Mouse (Mus musculus): ENCODE measurements around the gene Ppfibp2. TPM values are rescaled to one million over a fixed set of nuclear protein-coding genes. Genes with fewer than 3 reads are reported as not detected.

Ppfibp2 gene
- polyA plus RNA-seq, 1 experiment from 2014 or later = 15.9 TPM

DNA sequence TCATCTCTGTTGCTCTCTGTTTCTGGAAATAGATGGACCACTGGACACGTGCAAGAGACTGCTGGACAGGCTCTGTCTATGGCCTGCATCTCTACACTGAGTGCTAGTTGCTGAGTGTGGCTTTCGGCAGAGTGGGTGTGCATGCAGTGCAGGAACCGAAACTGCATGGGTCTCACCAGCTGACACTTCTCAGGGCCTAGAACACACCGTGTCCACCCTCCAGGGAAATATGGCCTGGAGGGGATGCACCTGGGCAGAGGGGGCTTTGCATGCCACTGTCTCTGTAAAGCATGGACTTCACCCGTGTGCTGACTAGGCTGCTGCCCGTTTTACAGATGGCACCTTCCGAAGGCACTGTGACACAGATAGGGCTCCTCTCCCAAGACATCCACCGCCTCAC lies 151.0 kb downstream of the Ppfibp2 start:
- WGBS = 90% methylated on average over 8 of the region's 8 CpGs
- Histone ChIP-seq H3K4me2 (replicated peaks) (no peak overlapping the region), H3K9me3 (no peaks in the 10 kb centered on the region), H3K4me1 (no peaks in the 10 kb centered on the region), H3K4me3 (no peak overlapping the region), H3K9ac (no peak overlapping the region), H3K27me3 (no peaks in the 10 kb centered on the region), H3K27ac (no peak overlapping the region), H3K36me3 (peaks cover 38% of the 10 kb centered on the region)
- no peak for ATAC-seq (ENCODE audit: insufficient number of reproducible peaks, insufficient read depth, low FRiP score, low TSS enrichment)

GRCm38 (mm10) chr7:107747476-107747875 lies 152.5 kb downstream of the Ppfibp2 start:
- peaks cover 35% of the 10 kb centered on the region for H3K36me3 ChIP-seq
- no peaks in the 10 kb centered on the region for H3K4me1 ChIP-seq
- no peak overlapping the region for H3K9ac ChIP-seq
- no peak overlapping the region for H3K4me3 ChIP-seq
- ATAC-seq (ENCODE audit: insufficient number of reproducible peaks, insufficient read depth, low FRiP score, low TSS enrichment) = no peak
- 88% methylated on average over 9 of the region's 9 CpGs for WGBS
- H3K9me3 ChIP-seq = no peaks in the 10 kb centered on the region
- H3K4me2 ChIP-seq (replicated peaks) = no peak overlapping the region
- no peaks in the 10 kb centered on the region for H3K27me3 ChIP-seq
- no peak overlapping the region for H3K27ac ChIP-seq

DNA sequence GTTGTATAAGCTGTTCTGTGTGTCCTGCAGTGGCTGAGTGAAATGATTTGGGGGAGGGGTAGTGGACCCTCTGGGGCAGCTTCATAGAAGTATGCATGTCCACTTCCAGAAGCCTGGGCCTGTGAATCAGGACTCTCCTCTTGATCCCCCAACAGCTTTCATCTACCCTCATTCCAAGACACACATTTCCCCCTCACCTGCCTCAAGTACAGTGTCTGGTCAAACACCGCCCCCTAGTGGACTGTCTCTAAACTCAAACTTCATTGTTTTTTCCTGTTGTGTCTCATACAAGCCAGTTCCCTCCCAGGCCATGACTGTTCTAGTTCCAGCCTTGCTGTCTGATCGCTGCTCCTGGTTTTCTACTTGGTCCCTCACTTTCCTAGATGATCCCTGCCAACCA lies 152.9 kb downstream of the Ppfibp2 start:
- no peak for ATAC-seq (ENCODE audit: insufficient number of reproducible peaks, insufficient read depth, low FRiP score, low TSS enrichment)
- 15% methylated on average over 2 of the region's 2 CpGs for WGBS

GRCm38 (mm10) chr7:107749270-107749669 lies 154.3 kb downstream of the Ppfibp2 start:
- H3K9ac ChIP-seq = no peak overlapping the region
- no peak overlapping the region for H3K27ac ChIP-seq
- H3K36me3 ChIP-seq = peaks cover 20% of the 10 kb centered on the region
- H3K27me3 ChIP-seq = no peaks in the 10 kb centered on the region
- no peaks in the 10 kb centered on the region for H3K9me3 ChIP-seq
- WGBS = 4% methylated on average over 3 of the region's 3 CpGs
- no peaks in the 10 kb centered on the region for H3K4me1 ChIP-seq
- no peak overlapping the region for H3K4me3 ChIP-seq
- no peak for ATAC-seq (ENCODE audit: insufficient number of reproducible peaks, insufficient read depth, low FRiP score, low TSS enrichment)
- H3K4me2 ChIP-seq (replicated peaks) = no peak overlapping the region

More for the DNA sequence above, 152.9 kb downstream of the Ppfibp2 start:
- Histone ChIP-seq H3K9ac (no peak overlapping the region), H3K27ac (no peak overlapping the region), H3K9me3 (no peaks in the 10 kb centered on the region), H3K36me3 (peaks cover 33% of the 10 kb centered on the region), H3K4me3 (no peak overlapping the region), H3K27me3 (no peaks in the 10 kb centered on the region), H3K4me1 (no peaks in the 10 kb centered on the region), H3K4me2 (replicated peaks) (no peak overlapping the region)

DNA sequence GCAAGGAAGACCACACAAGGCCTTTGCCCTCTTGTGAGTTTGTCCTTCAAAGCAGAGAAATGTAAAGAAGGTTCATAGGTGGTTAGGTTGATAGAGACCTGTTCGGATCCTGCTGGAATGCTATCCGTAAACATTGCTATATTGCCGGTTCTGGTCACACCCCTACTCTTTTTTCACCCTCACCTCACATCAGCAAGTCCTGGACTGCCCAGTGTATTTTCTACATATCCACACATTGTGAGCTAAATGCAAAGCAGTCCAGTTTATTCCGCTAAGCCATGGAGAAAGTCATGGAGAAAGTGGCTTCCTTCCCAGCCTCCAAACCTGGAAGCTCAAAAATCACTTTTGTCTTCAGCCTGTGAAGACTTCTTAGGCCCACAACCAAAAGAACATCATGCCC lies 154.7 kb downstream of the Ppfibp2 start:
- 90% methylated on average over 4 of the region's 4 CpGs for WGBS
- no peak for ATAC-seq (ENCODE audit: insufficient number of reproducible peaks, insufficient read depth, low FRiP score, low TSS enrichment)
- Histone ChIP-seq H3K4me2 (replicated peaks) (no peak overlapping the region), H3K4me1 (no peaks in the 10 kb centered on the region), H3K36me3 (peaks cover 17% of the 10 kb centered on the region; the same call in 1 of the 2 replicates), H3K27me3 (no peaks in the 10 kb centered on the region), H3K4me3 (no peak overlapping the region), H3K27ac (no peak overlapping the region), H3K9me3 (no peaks in the 10 kb centered on the region), H3K9ac (no peak overlapping the region)

DNA sequence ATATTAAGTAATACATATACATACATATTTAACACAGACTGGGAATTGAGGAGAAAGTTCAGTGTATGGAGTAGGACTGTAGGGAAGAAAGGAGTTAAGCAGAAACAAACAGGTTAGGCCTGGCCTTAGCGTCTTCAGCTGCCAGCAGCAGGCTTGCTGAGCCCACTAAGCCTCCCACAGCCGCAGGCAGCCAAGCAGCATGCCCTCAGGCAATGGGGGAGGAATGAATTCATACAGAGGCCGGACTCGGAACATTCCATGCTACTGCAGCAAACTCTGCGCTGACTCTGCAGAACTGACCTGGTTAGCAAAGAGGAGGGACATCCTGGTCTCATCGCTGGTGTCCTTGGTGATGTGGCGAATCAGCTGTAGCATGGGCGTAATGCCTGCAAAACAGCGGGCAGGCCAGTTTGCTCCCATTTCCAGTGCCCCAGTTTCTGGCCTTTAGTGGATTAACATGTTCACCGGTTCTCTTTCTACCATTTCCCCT lies 157.1 kb downstream of the Ppfibp2 start:
- no peak overlapping the region for H3K4me3 ChIP-seq
- ATAC-seq (ENCODE audit: insufficient number of reproducible peaks, insufficient read depth, low FRiP score, low TSS enrichment) = no peak
- no peak overlapping the region for H3K9ac ChIP-seq
- no peaks in the 10 kb centered on the region for H3K27me3 ChIP-seq
- no peaks in the 10 kb centered on the region for H3K4me1 ChIP-seq
- no peaks in the 10 kb centered on the region for H3K9me3 ChIP-seq
- H3K4me2 ChIP-seq (replicated peaks) = no peak overlapping the region
- no peak overlapping the region for H3K27ac ChIP-seq
- 69% methylated on average over 10 of the region's 10 CpGs for WGBS
- no peaks in the 10 kb centered on the region for H3K36me3 ChIP-seq

DNA sequence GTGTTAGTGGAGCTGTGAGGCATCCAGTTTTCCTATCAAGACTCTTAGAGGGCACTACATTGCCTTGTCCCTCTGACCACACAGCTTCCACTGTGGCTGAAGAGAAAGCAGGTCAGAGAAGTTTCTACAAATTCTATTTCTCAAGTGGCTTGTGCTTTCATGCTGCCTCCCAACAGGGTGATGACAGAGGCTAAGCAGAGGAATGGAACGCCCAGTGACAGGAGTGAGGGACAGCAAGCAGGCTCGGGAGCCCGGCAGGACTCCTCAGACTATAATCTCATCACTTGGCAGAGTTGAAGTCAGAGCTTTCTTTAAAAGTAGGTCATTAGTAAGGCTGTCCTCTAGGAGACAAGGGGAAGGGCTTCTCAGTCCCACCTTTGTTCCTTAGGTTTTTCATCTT lies 160.9 kb downstream of the Ppfibp2 start:
- Histone ChIP-seq H3K4me2 (replicated peaks) (no peak overlapping the region), H3K4me1 (peaks cover 6% of the 10 kb centered on the region; the same call in 1 of the 2 replicates), H3K9ac (no peak overlapping the region), H3K27ac (no peak overlapping the region), H3K4me3 (no peak overlapping the region), H3K9me3 (no peaks in the 10 kb centered on the region), H3K27me3 (0 out of 2 replicates have a peak, but pooled peaks cover 3% of the 10 kb centered on the region), H3K36me3 (no peaks in the 10 kb centered on the region)
- WGBS = 77% methylated on average over 3 of the region's 3 CpGs
- no peak for ATAC-seq (ENCODE audit: insufficient number of reproducible peaks, insufficient read depth, low FRiP score, low TSS enrichment)

- no peak overlapping the region for H3K9ac ChIP-seq
- H3K4me2 ChIP-seq (replicated peaks) = no peak overlapping the region
- H3K27ac ChIP-seq = no peak overlapping the region
- 89% methylated on average over 2 of the region's 2 CpGs for WGBS
- H3K4me3 ChIP-seq = no peak overlapping the region
- 0 out of 2 replicates have a peak, but pooled peaks cover 3% of the 10 kb centered on the region for H3K27me3 ChIP-seq
- no peaks in the 10 kb centered on the region for H3K36me3 ChIP-seq
- H3K9me3 ChIP-seq = no peaks in the 10 kb centered on the region
- ATAC-seq (ENCODE audit: insufficient number of reproducible peaks, insufficient read depth, low FRiP score, low TSS enrichment) = no peak
- peaks cover 6% of the 10 kb centered on the region; the same call in 1 of the 2 replicates for H3K4me1 ChIP-seq
These were observed 161.7 kb downstream of the Ppfibp2 start for GRCm38 (mm10) chr7:107756748-107757147.

DNA sequence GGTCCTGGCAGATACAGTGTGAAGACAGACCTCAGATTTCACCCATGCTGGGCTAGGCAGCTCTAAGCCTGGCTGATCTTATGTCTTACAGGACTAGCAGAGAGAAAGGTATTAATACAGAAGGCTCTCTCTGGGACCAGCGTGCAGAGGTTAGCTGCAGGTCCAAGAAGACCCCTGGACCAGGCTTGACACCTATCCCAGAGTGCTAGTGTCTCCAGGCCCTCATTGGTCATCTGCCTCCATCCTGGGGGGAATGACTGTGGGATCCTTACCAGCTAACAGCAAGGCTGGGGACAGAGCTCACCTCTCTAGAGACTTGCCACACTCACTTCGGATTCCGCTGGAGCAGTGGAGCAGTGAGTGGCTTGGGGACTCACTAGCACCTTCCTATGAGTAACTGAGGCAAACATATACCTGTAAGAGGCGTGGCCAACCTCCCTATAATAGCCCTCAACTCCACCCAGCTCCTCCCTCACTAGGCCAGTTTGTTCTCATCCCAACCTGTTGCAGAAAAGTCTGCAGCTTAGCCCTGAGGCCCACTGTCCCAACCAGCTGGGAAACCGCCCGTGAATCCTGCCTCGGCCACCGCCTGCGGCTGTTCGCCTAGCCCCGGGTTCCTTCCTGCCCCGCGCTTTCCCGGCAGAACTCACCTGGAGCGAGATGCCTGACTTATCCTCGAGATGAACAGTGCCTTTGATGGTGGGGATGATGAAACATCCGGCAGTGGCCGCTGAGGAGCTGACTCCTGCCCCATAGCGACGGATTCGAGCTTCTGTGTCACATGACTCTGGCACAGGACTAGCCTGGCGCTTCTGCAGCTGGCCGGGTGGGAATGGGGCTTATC lies 162.5 kb downstream of the Ppfibp2 start, which contains the start of gene Cyb5r2:
TSS of gene Cyb5r2 (minus strand) at position 725 of the 844 bp plus-strand sequence.
- H3K27ac ChIP-seq = no peak within 1 kb of the TSS
- H3K4me3 ChIP-seq = peak within 1 kb of the TSS; percentile 28
- 0 out of 2 replicates have a peak, but pooled peaks cover 3% of the 10 kb centered on the region for H3K27me3 ChIP-seq
- no peaks in the 10 kb centered on the region for H3K36me3 ChIP-seq
- peak within 1 kb of the TSS; percentile 55 for H3K4me2 ChIP-seq (replicated peaks)
- H3K4me1 ChIP-seq = peaks cover 6% of the 10 kb centered on the region; the same call in 1 of the 2 replicates
- H3K9ac ChIP-seq = peak within 1 kb of the TSS; percentile 40; the same call in 1 of the 2 replicates
- ATAC-seq (ENCODE audit: insufficient number of reproducible peaks, insufficient read depth, low FRiP score, low TSS enrichment) = peak; percentile 58
- WGBS = 9% methylated on average over 23 of the region's 23 CpGs
- no peaks in the 10 kb centered on the region for H3K9me3 ChIP-seq

GRCm38 (mm10) chr7:107770812-107771211 lies 175.8 kb downstream of the Ppfibp2 start:
- ATAC-seq (ENCODE audit: insufficient number of reproducible peaks, insufficient read depth, low FRiP score, low TSS enrichment) = no peak
- Histone ChIP-seq H3K9ac (no peak overlapping the region), H3K36me3 (no peaks in the 10 kb centered on the region), H3K4me1 (no peaks in the 10 kb centered on the region), H3K9me3 (no peaks in the 10 kb centered on the region), H3K27ac (no peak overlapping the region), H3K27me3 (no peaks in the 10 kb centered on the region), H3K4me3 (no peak overlapping the region), H3K4me2 (replicated peaks) (no peak overlapping the region)
- 65% methylated on average over 6 of the region's 6 CpGs for WGBS

DNA sequence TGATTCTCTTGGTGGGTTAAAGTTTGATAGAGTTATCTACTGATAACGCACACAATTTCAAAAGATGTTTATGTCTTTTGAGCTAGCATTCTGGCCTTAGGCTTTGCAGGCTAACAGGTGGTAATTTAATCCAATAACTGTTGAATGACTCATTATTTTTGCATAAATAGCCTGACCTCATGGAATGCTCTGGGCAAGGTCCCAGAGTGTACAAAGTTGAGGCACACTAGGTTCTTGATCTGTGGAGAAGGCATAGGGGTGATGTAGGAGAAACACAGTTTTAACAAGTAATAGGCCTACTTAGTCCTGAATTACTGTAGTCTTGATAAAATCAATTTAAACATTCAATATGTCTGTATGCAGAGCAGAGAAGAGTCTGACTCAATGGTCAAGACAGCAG lies 183.2 kb downstream of the Ppfibp2 start:
- Histone ChIP-seq H3K9me3 (no peaks in the 10 kb centered on the region), H3K4me1 (no peaks in the 10 kb centered on the region), H3K36me3 (no peaks in the 10 kb centered on the region), H3K9ac (no peak overlapping the region), H3K27me3 (no peaks in the 10 kb centered on the region), H3K4me3 (no peak overlapping the region), H3K4me2 (replicated peaks) (no peak overlapping the region), H3K27ac (no peak overlapping the region)
- 74% methylated on average over 1 of the region's 1 CpGs for WGBS
- no peak for ATAC-seq (ENCODE audit: insufficient number of reproducible peaks, insufficient read depth, low FRiP score, low TSS enrichment)

- Histone ChIP-seq H3K4me3 (no peak overlapping the region), H3K9ac (no peak overlapping the region), H3K36me3 (no peaks in the 10 kb centered on the region), H3K4me1 (no peaks in the 10 kb centered on the region), H3K27ac (no peak overlapping the region), H3K9me3 (no peaks in the 10 kb centered on the region), H3K4me2 (replicated peaks) (no peak overlapping the region), H3K27me3 (no peaks in the 10 kb centered on the region)
- ATAC-seq (ENCODE audit: insufficient number of reproducible peaks, insufficient read depth, low FRiP score, low TSS enrichment) = no peak
- 42% methylated on average over 4 of the region's 4 CpGs for WGBS
These were observed 184.6 kb downstream of the Ppfibp2 start for GRCm38 (mm10) chr7:107779611-107780010.

Data from embryonic facial prominence, embryonic 12.5 days (tissue).